Mouse (Mus musculus) liver, embryonic 14.5 days (tissue): ENCODE data around the gene Zfp369. TPM values are rescaled to one million over a fixed set of nuclear protein-coding genes. Genes with fewer than 3 reads are reported as not detected.
"Not testable (repeated sequence)": the region's sequence is repeated elsewhere in the genome, so short reads cannot be mapped to it uniquely, and the experiment has no call there.

Source experiments
- ATAC-seq: fragments of 200-750 bp; cut with Nextera tagmentation; 2 replicates; pipeline ENCODE4 v1.8.0; 2017; ENCODE audit warnings: moderate number of reproducible peaks, mild to moderate bottlenecking, moderate library complexity; ENCODE audit not compliant: insufficient read depth
- DNase-seq, 3 experiments: peaks; one replicate each; pipeline ENCODE4 v3.0.0-alpha.2; 2012 to 2013; ENCODE audit warnings: low read depth in 3 of 3, low spot score in 3 of 3
- H3K27ac ChIP-seq: fragments of 300-500 bp; sonication (generic); 2 replicates; pipeline ENCODE4 v1.5.1; 2014; ENCODE audit warnings: moderate library complexity, mild to moderate bottlenecking, control low read depth, inconsistent platforms
- H3K27me3 ChIP-seq: fragments of 300-500 bp; sonication (generic); 2 replicates; pipeline ENCODE4 v1.6.1; 2014; ENCODE audit warnings: mild to moderate bottlenecking, low read length, moderate library complexity; ENCODE audit not compliant: control insufficient read depth, insufficient read depth
- H3K36me3 ChIP-seq: fragments of 300-500 bp; sonication (generic); replicated peaks from 2 replicates; pipeline ENCODE4 v1.6.1; 2014; ENCODE audit warnings: low read depth; ENCODE audit not compliant: control insufficient read depth, insufficient read depth
- H3K4me1 ChIP-seq, 2 experiments: fragments of 200-500 bp in 1 of 2; fragments of 300-500 bp in 1 of 2; sonication (generic) in 1 of 2; replicated peaks; 2 replicates each; pipeline ENCODE4 v1.6.1; 2012 to 2014; ENCODE audit warnings: antibody characterized with exemption in 1 of 2, inconsistent platforms in 1 of 2, low read length in 1 of 2; ENCODE audit not compliant: control insufficient read depth in 2 of 2, insufficient read depth in 2 of 2
- H3K4me2 ChIP-seq: fragments of 300-500 bp; sonication (generic); 2 replicates; pipeline ENCODE4 v1.6.1; 2014; ENCODE audit warnings: low read depth, mild to moderate bottlenecking, control low read depth, moderate library complexity
- H3K4me3 ChIP-seq, 2 experiments: fragments of 200-500 bp in 1 of 2; fragments of 300-500 bp in 1 of 2; sonication (generic) in 1 of 2; 2 replicates each; pipeline ENCODE4 v1.5.1; 2012 to 2014; ENCODE audit warnings: low read depth in 2 of 2, low read length in 2 of 2, mild to moderate bottlenecking in 2 of 2, control low read depth in 1 of 2, inconsistent platforms in 1 of 2, moderate library complexity in 1 of 2; ENCODE audit not compliant: insufficient read depth in 1 of 2
- H3K9ac ChIP-seq: fragments of 300-500 bp; sonication (generic); replicated peaks from 2 replicates; pipeline ENCODE4 v1.6.1; 2014; ENCODE audit warnings: mild to moderate bottlenecking, control low read depth, moderate library complexity
- H3K9me3 ChIP-seq: fragments of 300-500 bp; sonication (generic); 2 replicates; pipeline ENCODE4 v1.6.1; 2016; ENCODE audit warnings: low read length, mixed read lengths; ENCODE audit not compliant: control insufficient read depth
- CTCF ChIP-seq: IDR thresholded peaks from 2 replicates; pipeline ENCODE4 v1.5.1; 2016; ENCODE audit warnings: antibody characterized with exemption, low read depth, control low read depth
- EP300 ChIP-seq: IDR thresholded peaks from 2 replicates; pipeline ENCODE4 v1.6.1; 2016; ENCODE audit warnings: antibody characterized with exemption, low read depth
- WGBS: fragments of 180-500 bp; shearing (Covaris S2); extraction: QIAGEN DNeasy Blood & Tissue Kit; methylation state at CpG from one replicate; pipeline ENCODE4 v1.1.7; 2014; ENCODE audit not compliant: insufficient replicate concordance; 5-methylcytosine and 5-hydroxymethylcytosine counted together
- polyA plus RNA-seq, 2 experiments: library from polyadenylated mRNA; depleted of rRNA in 1 of 2; stranded (reverse) in 1 of 2; unstranded in 1 of 2; fragments of >200 nt; fragmentation: Nextera tagmentation in 1 of 2; extraction: Ambion mirVana in 1 of 2; gene quantifications; 2 replicates each; pipeline versions ENCODE4 v1.2.1 to v1.2.3; 2012 to 2014

The Zfp369 gene
- polyA plus RNA-seq, 2 experiments, result 4.5 to 6.8 TPM

- ATAC-seq (no peak), DNase-seq (no peak)
- no peaks in the 10 kb centered on the region for H3K4me1 ChIP-seq
- H3K36me3 ChIP-seq, result no peaks in the 10 kb centered on the region
- no peak overlapping the region for H3K4me3 ChIP-seq
- H3K27ac ChIP-seq, result no peak overlapping the region
- H3K9ac ChIP-seq, result no peak overlapping the region
- H3K27me3 ChIP-seq, result peaks cover 4% of the 10 kb centered on the region; the same call in 1 of the 2 replicates
- no peak overlapping the region for H3K4me2 ChIP-seq
- 77% methylated on average over 5 of the region's 5 CpGs for WGBS
- TF ChIP-seq CTCF, result no peak
- TF ChIP-seq EP300, result no peak
- H3K9me3 ChIP-seq, result peaks cover 12% of the 10 kb centered on the region
Observed at GRCm38 (mm10) chr13:65262086-65262485, 16.5 kb upstream of the Zfp369 start.

GRCm38 (mm10) chr13:65277994-65278382 is 626 bp upstream of the Zfp369 start:
- DNase-seq (no peak), ATAC-seq (peak; percentile 19; the same call in 1 of the 2 replicates)
- Histone ChIP-seq H3K9me3 (no peaks in the 10 kb centered on the region), H3K27me3 (no peaks in the 10 kb centered on the region), H3K9ac (peak overlapping the region; percentile 84), H3K4me2 (peak overlapping the region; percentile 76), H3K36me3 (no peaks in the 10 kb centered on the region), H3K4me1 (peaks cover 5 to 10% of the 10 kb centered on the region in 2 experiments), H3K27ac (peak overlapping the region; percentile 78), H3K4me3 (peak overlapping the region; percentile 78 to 96)
- no peak for TF ChIP-seq CTCF
- 8% methylated on average over 9 of the region's 9 CpGs for WGBS

GRCm38 (mm10) chr13:65286771-65287170 is 8.2 kb downstream of the Zfp369 start:
- no peaks in the 10 kb centered on the region for H3K4me1 ChIP-seq
- H3K27ac ChIP-seq, result no peak overlapping the region
- no peak overlapping the region for H3K4me2 ChIP-seq
- no peak overlapping the region for H3K9ac ChIP-seq
- 77% methylated on average over 2 of the region's 2 CpGs for WGBS
- TF ChIP-seq CTCF (peak; percentile 45), EP300 (no peak)
- ATAC-seq (no peak), DNase-seq (no peak)
- H3K36me3 ChIP-seq, result peaks cover 4% of the 10 kb centered on the region
- H3K27me3 ChIP-seq, result no peaks in the 10 kb centered on the region
- no peaks in the 10 kb centered on the region; the same call in none of the 2 replicates for H3K9me3 ChIP-seq
- H3K4me3 ChIP-seq, result no peak overlapping the region

- 83% methylated on average over 4 of the region's 4 CpGs for WGBS
- Histone ChIP-seq H3K9me3 (peaks cover 3% of the 10 kb centered on the region; the same call in 1 of the 2 replicates), H3K4me2 (no peak overlapping the region), H3K27ac (no peak overlapping the region), H3K4me3 (no peak overlapping the region), H3K4me1 (no peaks in the 10 kb centered on the region), H3K36me3 (peaks cover 21% of the 10 kb centered on the region), H3K27me3 (no peaks in the 10 kb centered on the region), H3K9ac (no peak overlapping the region)
- no peak for TF ChIP-seq CTCF
- TF ChIP-seq EP300, result no peak
- ATAC-seq, result no peak
- no peak for DNase-seq
Observed at GRCm38 (mm10) chr13:65296354-65296753, 17.7 kb downstream of the Zfp369 start.

- not testable (repeated sequence) for H3K27ac ChIP-seq, H3K36me3 ChIP-seq, H3K4me3 ChIP-seq, H3K4me1 ChIP-seq, H3K9ac ChIP-seq, H3K27me3 ChIP-seq, H3K9me3 ChIP-seq, ATAC-seq
- peak overlapping the region; percentile 39 for H3K4me2 ChIP-seq
- peak; percentile 16 to 26 (median 22) for DNase-seq
- TF ChIP-seq CTCF, result peak; percentile 57
- 27% methylated on average over 12 of the region's 12 CpGs for WGBS
Observed at GRCm38 (mm10) chr13:65310849-65311248, 32.2 kb downstream of the Zfp369 start.
